Mouse (Mus musculus) intestine, embryonic 16.5 days (tissue): ENCODE data around the gene Zcchc10. TPM values are rescaled to one million over a fixed set of nuclear protein-coding genes. Genes with fewer than 3 reads are reported as not detected.
A peak's percentile ranks its signal among the peaks of the same experiment; 100 is the strongest.

Source experiments
- ATAC-seq: fragments of 200-750 bp; cut with Nextera tagmentation; 2 replicates; pipeline ENCODE4 v1.8.0; 2017; ENCODE audit warnings: moderate TSS enrichment, moderate library complexity
- H3K27ac ChIP-seq: fragments of 300-500 bp; sonication (generic); 2 replicates; pipeline ENCODE4 v1.5.1; 2014; ENCODE audit warnings: mild to moderate bottlenecking, low read length
- H3K27me3 ChIP-seq: fragments of 300-500 bp; sonication (generic); replicated peaks from 2 replicates; pipeline ENCODE4 v1.6.1; 2014; ENCODE audit warnings: low read length, control low read depth, mixed read lengths; ENCODE audit not compliant: control insufficient read depth, insufficient read depth
- H3K36me3 ChIP-seq: fragments of 300-500 bp; sonication (generic); 2 replicates; pipeline ENCODE4 v1.6.1; 2014; ENCODE audit warnings: low read length, control low read depth; ENCODE audit not compliant: control insufficient read depth, insufficient read depth
- H3K4me1 ChIP-seq: fragments of 300-500 bp; sonication (generic); 2 replicates; pipeline ENCODE4 v1.6.1; 2014; ENCODE audit warnings: low read length, control low read depth, mixed read lengths; ENCODE audit not compliant: control insufficient read depth, insufficient read depth
- H3K4me2 ChIP-seq: fragments of 300-500 bp; sonication (generic); 2 replicates; pipeline ENCODE4 v1.6.1; 2014; ENCODE audit warnings: low read depth, low read length, control low read depth
- H3K4me3 ChIP-seq: fragments of 300-500 bp; sonication (generic); 2 replicates; pipeline ENCODE4 v1.5.1; 2014; ENCODE audit warnings: mild to moderate bottlenecking, low read length
- H3K9ac ChIP-seq: fragments of 300-500 bp; sonication (generic); 2 replicates; pipeline ENCODE4 v1.6.1; 2014; ENCODE audit warnings: low read depth, low read length
- H3K9me3 ChIP-seq: fragments of 300-500 bp; sonication (generic); 2 replicates; pipeline ENCODE4 v1.6.1; 2016; ENCODE audit warnings: low read length, control low read depth; ENCODE audit not compliant: control insufficient read depth
- WGBS: fragments of 180-500 bp; shearing (Covaris S2); extraction: QIAGEN DNeasy Blood & Tissue Kit; methylation state at CpG from one replicate; pipeline ENCODE4 v1.1.7; 2014; 5-methylcytosine and 5-hydroxymethylcytosine counted together
- polyA plus RNA-seq: library from polyadenylated mRNA; unstranded; fragments of >200 nt; fragmentation: Nextera tagmentation; extraction: Ambion mirVana; gene quantifications from 2 replicates; pipeline ENCODE4 v1.2.1, GENCODE M21; 2015

Zcchc10 gene
- polyA plus RNA-seq, 1 experiment from 2014 or later, result 13.4 TPM

DNA sequence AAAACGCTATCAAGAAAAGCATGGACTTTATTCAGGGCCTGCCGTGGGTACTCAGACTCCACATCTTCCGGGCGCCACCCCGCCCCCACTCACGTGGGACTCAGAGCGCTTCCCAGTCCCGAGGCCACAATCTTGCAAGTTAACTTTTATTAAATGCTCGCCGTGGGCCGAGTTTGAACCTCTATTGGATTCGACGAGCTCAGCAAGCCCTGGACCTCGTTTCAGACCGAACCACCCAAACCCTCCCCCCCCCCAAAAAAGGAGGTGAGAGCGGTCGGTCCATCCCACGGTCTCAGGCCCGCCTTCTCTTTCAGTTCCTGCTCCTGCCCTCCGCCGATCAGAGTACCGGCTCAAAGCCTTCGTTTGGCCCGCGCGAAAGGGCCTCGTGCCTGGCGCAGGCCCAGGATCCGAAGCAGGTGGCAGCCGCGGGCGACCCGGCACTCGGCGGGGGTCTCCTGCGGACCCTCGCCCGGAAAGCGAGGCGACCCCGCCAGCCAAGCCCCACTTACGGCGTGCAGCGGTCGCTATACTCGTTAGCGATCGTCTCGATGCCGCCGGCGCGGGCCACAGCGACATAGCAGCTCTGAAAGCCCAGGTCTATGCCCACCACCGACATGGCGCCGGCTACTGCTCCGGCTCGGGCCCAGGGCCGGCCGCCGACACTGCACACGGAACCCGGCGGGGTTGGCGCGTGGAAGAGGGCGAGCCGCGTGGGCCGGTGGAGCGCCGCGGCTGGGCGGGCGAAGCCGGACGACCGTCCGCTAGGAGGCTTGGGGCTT is 24.7 kb upstream of the Zcchc10 start:
- Histone ChIP-seq H3K4me2 (peak overlapping the region; percentile 63), H3K36me3 (peaks cover 2% of the 10 kb centered on the region; the same call in 1 of the 2 replicates), H3K27me3 (no peaks in the 10 kb centered on the region), H3K4me1 (peaks cover 27% of the 10 kb centered on the region), H3K27ac (peak overlapping the region; percentile 98), H3K9ac (peak overlapping the region; percentile 99), H3K4me3 (peak overlapping the region; percentile 99), H3K9me3 (no peaks in the 10 kb centered on the region)
- WGBS, result under 1% methylated on average over 79 of the region's 80 CpGs
- ATAC-seq, result peak; percentile 73

DNA sequence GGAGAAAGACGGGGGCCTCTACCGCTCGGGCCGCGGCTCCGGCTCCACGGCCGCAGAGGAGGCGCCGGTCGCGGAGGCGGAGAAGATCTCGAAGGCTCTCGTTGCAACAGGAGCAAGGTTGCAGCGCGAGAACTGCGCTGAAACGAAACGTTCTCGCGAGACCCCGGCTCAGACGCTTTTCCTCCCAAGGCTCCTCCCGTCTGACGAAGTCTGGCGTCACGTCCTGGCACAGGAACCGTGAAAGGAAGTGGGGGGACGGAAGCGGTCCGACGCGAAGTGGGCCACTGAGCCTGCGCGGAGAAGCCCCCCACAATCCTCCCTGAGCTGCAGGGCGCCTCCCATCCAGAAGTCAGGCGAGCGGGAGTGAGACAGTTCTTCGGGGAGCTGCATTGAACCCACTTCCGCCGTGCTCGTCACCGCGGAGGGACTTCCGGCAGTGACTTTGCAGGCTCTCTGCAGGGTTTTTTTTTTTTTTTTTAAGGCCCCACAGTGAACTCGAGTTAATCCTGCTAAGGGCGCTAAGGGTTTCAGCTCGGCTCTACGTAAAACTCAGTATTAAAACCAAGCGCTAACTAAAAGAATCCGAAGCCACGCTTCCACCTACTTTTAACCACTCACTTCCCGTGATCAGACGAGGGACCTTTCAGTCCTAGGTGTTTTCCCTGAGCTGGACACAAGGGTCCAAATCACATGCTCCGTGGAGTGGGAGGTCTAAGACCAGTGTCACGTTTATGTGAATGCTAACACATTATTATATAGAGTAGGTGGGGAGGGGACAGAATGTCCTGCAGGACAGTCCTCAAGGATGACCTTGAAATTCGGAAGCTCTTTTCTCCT is 23.9 kb upstream of the Zcchc10 start, which contains the start of gene Hspa4:
Hspa4 (minus strand) TSS at position 128 of the 837 bp plus-strand sequence.
- Histone ChIP-seq H3K4me3 (peak within 1 kb of the TSS; percentile 99), H3K27me3 (no peaks in the 10 kb centered on the region)
- under 1% methylated on average over 58 of the region's 58 CpGs for WGBS

DNA sequence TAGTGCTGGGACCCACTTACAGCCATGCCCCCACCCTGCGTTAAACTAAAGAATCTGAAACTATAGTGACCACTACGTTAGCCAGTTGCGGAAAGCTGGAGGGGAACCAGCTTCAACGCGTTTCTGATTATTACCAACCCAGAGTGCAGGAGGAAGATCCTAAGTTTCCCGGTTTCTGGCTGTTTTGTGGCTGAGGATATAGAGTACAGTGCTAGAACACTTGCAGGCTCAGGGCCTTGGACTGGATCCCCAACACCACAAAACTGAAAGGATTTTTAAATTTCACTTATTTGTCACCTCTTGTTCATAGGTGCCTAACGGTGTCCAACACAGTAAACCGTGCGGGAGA is 23.3 kb upstream of the Zcchc10 start:
- H3K27ac ChIP-seq, result peak overlapping the region; percentile 99
- peaks cover 20% of the 10 kb centered on the region for H3K4me1 ChIP-seq
- no peaks in the 10 kb centered on the region for H3K9me3 ChIP-seq
- H3K27me3 ChIP-seq, result no peaks in the 10 kb centered on the region
- WGBS, result 45% methylated on average over 9 of the region's 9 CpGs
- H3K36me3 ChIP-seq, result peaks cover 2% of the 10 kb centered on the region; the same call in 1 of the 2 replicates
- peak overlapping the region; percentile 68 for H3K4me2 ChIP-seq
- H3K9ac ChIP-seq, result peak overlapping the region; percentile 71
- no peak for ATAC-seq
- peak overlapping the region; percentile 99 for H3K4me3 ChIP-seq

More for the DNA sequence above, 23.9 kb upstream of the Zcchc10 start, which contains the start of gene Hspa4:
- peak; percentile 97 for ATAC-seq
- H3K4me1 ChIP-seq, result peaks cover 20% of the 10 kb centered on the region
- peak within 1 kb of the TSS; percentile 99 for H3K27ac ChIP-seq
- H3K4me2 ChIP-seq, result peak within 1 kb of the TSS; percentile 68
- peak within 1 kb of the TSS; percentile 99 for H3K9ac ChIP-seq
- peaks cover 2% of the 10 kb centered on the region; the same call in 1 of the 2 replicates for H3K36me3 ChIP-seq
- no peaks in the 10 kb centered on the region for H3K9me3 ChIP-seq

DNA sequence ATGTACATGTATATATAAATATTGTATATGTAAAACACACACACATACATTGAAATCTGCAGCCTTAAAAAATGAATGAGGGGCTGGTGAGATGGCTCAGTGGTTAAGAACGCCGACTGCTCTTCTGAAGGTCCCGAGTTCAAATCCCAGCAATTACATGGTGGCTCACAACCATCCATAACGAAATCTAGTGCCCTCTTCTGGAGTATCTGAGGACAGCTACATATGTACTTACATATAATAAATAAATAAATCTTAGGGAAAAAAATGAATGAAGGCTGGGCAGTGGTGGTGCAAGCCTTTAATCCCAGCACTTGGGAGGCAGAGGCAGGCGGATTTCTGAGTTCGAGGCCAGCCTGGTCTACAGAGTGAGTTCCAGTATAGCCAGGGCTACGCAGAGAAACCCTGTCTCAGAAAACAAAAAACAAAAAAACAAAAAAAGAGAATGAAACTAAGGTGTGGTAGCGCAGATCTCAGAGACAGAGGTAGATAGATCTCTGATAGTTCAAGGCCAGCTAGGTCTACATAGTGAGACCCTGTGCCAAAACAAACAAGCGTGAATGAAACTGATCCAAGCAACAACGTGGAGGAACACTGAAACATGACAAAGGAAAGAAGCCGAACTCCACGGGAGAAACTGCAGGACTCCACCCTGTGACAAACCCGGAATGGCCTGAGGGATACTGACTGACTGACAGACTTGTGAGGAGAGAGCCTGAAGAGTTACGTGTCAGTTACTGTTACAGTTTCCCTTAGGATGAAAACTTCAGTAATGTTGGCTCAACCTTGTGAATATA is 20.2 kb upstream of the Zcchc10 start:
- Histone ChIP-seq H3K9me3 (no peaks in the 10 kb centered on the region), H3K4me2 (no peak overlapping the region)
- ATAC-seq, result no peak

GRCm38 (mm10) chr11:53306965-53307364 is 17.5 kb upstream of the Zcchc10 start:
- no peak overlapping the region for H3K9ac ChIP-seq
- no peak overlapping the region for H3K27ac ChIP-seq
- peaks cover 21% of the 10 kb centered on the region for H3K4me1 ChIP-seq
- no peak overlapping the region for H3K4me3 ChIP-seq
- no peaks in the 10 kb centered on the region for H3K27me3 ChIP-seq
- H3K4me2 ChIP-seq, result no peak overlapping the region
- H3K36me3 ChIP-seq, result no peaks in the 10 kb centered on the region
- ATAC-seq, result no peak
- WGBS, result 62% methylated on average over 2 of the region's 2 CpGs
- no peaks in the 10 kb centered on the region for H3K9me3 ChIP-seq

More for the DNA sequence above, 20.2 kb upstream of the Zcchc10 start:
- H3K36me3 ChIP-seq, result no peaks in the 10 kb centered on the region
- no peak overlapping the region for H3K4me3 ChIP-seq
- peaks cover 17% of the 10 kb centered on the region for H3K4me1 ChIP-seq
- H3K27ac ChIP-seq, result no peak overlapping the region
- no peak overlapping the region for H3K9ac ChIP-seq
- WGBS, result 88% methylated on average over 14 of the region's 14 CpGs
- H3K27me3 ChIP-seq, result no peaks in the 10 kb centered on the region

GRCm38 (mm10) chr11:53307558-53308065 is 16.9 kb upstream of the Zcchc10 start:
- Histone ChIP-seq H3K9ac (no peak overlapping the region), H3K4me2 (no peak overlapping the region), H3K4me1 (peaks cover 21% of the 10 kb centered on the region), H3K9me3 (no peaks in the 10 kb centered on the region), H3K27ac (peak overlapping the region; percentile 87), H3K27me3 (no peaks in the 10 kb centered on the region), H3K4me3 (no peak overlapping the region), H3K36me3 (no peaks in the 10 kb centered on the region)
- ATAC-seq, result peak; percentile 27; the same call in 1 of the 2 replicates
- WGBS, result 49% methylated on average over 10 of the region's 10 CpGs

DNA sequence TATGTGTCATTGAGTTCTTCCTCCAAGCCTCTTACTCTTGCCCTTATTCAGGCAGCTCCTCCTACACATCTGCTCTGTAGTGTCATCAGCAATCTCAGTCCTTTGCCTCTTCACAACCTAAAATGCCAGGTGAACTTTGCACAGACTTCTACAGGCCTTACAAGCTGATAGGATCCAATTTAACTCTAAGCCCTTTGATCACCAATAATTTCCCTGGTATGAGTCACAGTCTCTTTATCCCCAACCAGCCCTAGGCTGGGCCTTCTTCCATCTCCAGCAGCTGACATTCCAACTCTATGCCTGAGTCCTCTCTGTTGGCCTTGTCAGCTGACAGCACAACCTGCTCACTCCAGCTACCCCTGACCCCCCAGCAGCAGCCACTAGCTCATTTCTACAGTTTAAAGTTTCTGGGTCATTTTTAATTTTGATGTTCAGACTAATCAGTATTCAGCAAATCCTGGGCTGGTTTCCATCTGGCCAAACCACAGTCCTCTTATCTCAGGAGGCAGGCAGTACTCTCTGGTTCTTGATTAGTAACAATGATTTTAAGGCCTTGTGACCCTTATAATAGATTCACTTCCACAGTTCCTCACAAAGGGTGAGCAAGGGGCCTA is 16.1 kb upstream of the Zcchc10 start:
- H3K9ac ChIP-seq, result no peak overlapping the region
- no peak overlapping the region for H3K4me2 ChIP-seq
- H3K27ac ChIP-seq, result peak overlapping the region; percentile 87
- no peaks in the 10 kb centered on the region for H3K36me3 ChIP-seq
- peak; percentile 85 for ATAC-seq
- no peaks in the 10 kb centered on the region for H3K9me3 ChIP-seq
- no peak overlapping the region for H3K4me3 ChIP-seq
- H3K4me1 ChIP-seq, result peaks cover 21% of the 10 kb centered on the region
- H3K27me3 ChIP-seq, result no peaks in the 10 kb centered on the region

DNA sequence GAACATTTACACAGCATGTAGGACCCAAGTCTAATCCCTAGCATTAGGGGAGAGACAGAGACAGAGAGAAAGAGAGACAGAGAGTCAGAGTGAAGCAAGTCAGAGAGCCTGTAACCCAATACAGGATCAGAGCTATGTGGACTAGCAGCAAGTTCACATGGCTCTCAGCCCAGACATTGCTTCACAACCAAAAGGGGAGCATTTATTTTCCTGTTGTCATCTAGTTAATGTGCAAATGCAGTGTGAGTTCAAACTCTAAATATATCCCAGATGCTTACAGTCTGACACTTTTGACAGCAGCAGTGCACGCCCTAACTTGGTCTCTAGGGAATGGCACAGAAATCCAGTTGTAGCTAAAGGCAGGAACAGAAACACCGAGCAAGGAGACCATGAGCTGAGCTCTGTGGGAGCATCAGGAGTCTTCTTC is 15.6 kb upstream of the Zcchc10 start:
- no peaks in the 10 kb centered on the region for H3K36me3 ChIP-seq
- peaks cover 21% of the 10 kb centered on the region for H3K4me1 ChIP-seq
- WGBS, result 45% methylated on average over 2 of the region's 2 CpGs
- H3K4me3 ChIP-seq, result no peak overlapping the region
- no peak overlapping the region for H3K9ac ChIP-seq
- no peaks in the 10 kb centered on the region for H3K9me3 ChIP-seq
- no peaks in the 10 kb centered on the region for H3K27me3 ChIP-seq
- H3K27ac ChIP-seq, result peak overlapping the region; percentile 87
- no peak overlapping the region for H3K4me2 ChIP-seq
- ATAC-seq, result peak; percentile 63
